Mouse (Mus musculus): ENCODE measurements at regions not wholly inside any gene's neighbourhood (a gene's known extent, or its start where the extent isn't known, plus 50 kb on each side); places are given as distances from the start of the nearest gene placed in this dataset.

GRCm38 (mm10) chr16:42702676-42703075, 173.0 kb upstream of the Zbtb20 start:
- H3K27ac ChIP-seq (ENCODE audit: insufficient read depth, low read depth, low read length) = no peak overlapping the region
- TF ChIP-seq CTCF (IDR thresholded peaks at IDR 0.05; ENCODE audit: low read depth, low read length) = no peak
- TF ChIP-seq POLR2A (IDR thresholded peaks at IDR 0.05; ENCODE audit: borderline replicate concordance, low read depth, low read length) = no peak
- H3K4me1 ChIP-seq (ENCODE audit: control insufficient read depth, insufficient read depth, low read length) = no peaks in the 10 kb centered on the region
- no peak overlapping the region for H3K4me3 ChIP-seq (ENCODE audit: insufficient read depth, low read length)

GRCm38 (mm10) chr16:42681196-42681595, 194.5 kb upstream of the Zbtb20 start:
- no peak for TF ChIP-seq POLR2A (IDR thresholded peaks at IDR 0.05; ENCODE audit: borderline replicate concordance, low read depth, low read length)
- TF ChIP-seq CTCF (IDR thresholded peaks at IDR 0.05; ENCODE audit: low read depth, low read length) = no peak
- Histone ChIP-seq H3K4me1 (ENCODE audit: control insufficient read depth, insufficient read depth, low read length) (peaks cover 6% of the 10 kb centered on the region), H3K27ac (ENCODE audit: insufficient read depth, low read depth, low read length) (no peak overlapping the region), H3K4me3 (ENCODE audit: insufficient read depth, low read length) (no peak overlapping the region)

GRCm38 (mm10) chr16:42677211-42677610, 198.5 kb upstream of the Zbtb20 start:
- no peak overlapping the region; the same call in 1 of the 2 replicates for H3K4me3 ChIP-seq (ENCODE audit: insufficient read depth, low read length)
- TF ChIP-seq CTCF (IDR thresholded peaks at IDR 0.05; ENCODE audit: low read depth, low read length) = no peak
- peak overlapping the region; percentile 77 for H3K27ac ChIP-seq (ENCODE audit: insufficient read depth, low read depth, low read length)
- peaks cover 14% of the 10 kb centered on the region for H3K4me1 ChIP-seq (ENCODE audit: control insufficient read depth, insufficient read depth, low read length)

GRCm38 (mm10) chr16:42676406-42677075, 199.1 kb upstream of the Zbtb20 start:
- H3K4me3 ChIP-seq (ENCODE audit: insufficient read depth, low read length) = no peak overlapping the region
- no peak for TF ChIP-seq POLR2A (IDR thresholded peaks at IDR 0.05; ENCODE audit: borderline replicate concordance, low read depth, low read length)
- no peak for TF ChIP-seq CTCF (IDR thresholded peaks at IDR 0.05; ENCODE audit: low read depth, low read length)
- peaks cover 14% of the 10 kb centered on the region for H3K4me1 ChIP-seq (ENCODE audit: control insufficient read depth, insufficient read depth, low read length)
- peak overlapping the region; percentile 77 for H3K27ac ChIP-seq (ENCODE audit: insufficient read depth, low read depth, low read length)

- Histone ChIP-seq H3K4me3 (ENCODE audit: insufficient read depth, low read length) (no peak overlapping the region), H3K4me1 (ENCODE audit: control insufficient read depth, insufficient read depth, low read length) (peaks cover 14% of the 10 kb centered on the region), H3K27ac (ENCODE audit: insufficient read depth, low read depth, low read length) (no peak overlapping the region)
- TF ChIP-seq POLR2A (IDR thresholded peaks at IDR 0.05; ENCODE audit: borderline replicate concordance, low read depth, low read length) (no peak), CTCF (IDR thresholded peaks at IDR 0.05; ENCODE audit: low read depth, low read length) (no peak)
These were observed 200.7 kb upstream of the Zbtb20 start for GRCm38 (mm10) chr16:42675031-42675430.

- Histone ChIP-seq H3K4me1 (ENCODE audit: control insufficient read depth, insufficient read depth, low read length) (no peaks in the 10 kb centered on the region), H3K4me3 (ENCODE audit: insufficient read depth, low read length) (no peak overlapping the region), H3K27ac (ENCODE audit: insufficient read depth, low read depth, low read length) (no peak overlapping the region)
- no peak for TF ChIP-seq POLR2A (IDR thresholded peaks at IDR 0.05; ENCODE audit: borderline replicate concordance, low read depth, low read length)
- no peak for TF ChIP-seq CTCF (IDR thresholded peaks at IDR 0.05; ENCODE audit: low read depth, low read length)
These were observed 209.1 kb upstream of the Zbtb20 start for GRCm38 (mm10) chr16:42666601-42667000.

- H3K4me1 ChIP-seq (ENCODE audit: control insufficient read depth, insufficient read depth, low read length) = no peaks in the 10 kb centered on the region
- no peak overlapping the region for H3K4me3 ChIP-seq (ENCODE audit: insufficient read depth, low read length)
- H3K27ac ChIP-seq (ENCODE audit: insufficient read depth, low read depth, low read length) = no peak overlapping the region
- no peak for TF ChIP-seq CTCF (IDR thresholded peaks at IDR 0.05; ENCODE audit: low read depth, low read length)
These were observed 223.6 kb upstream of the Zbtb20 start for GRCm38 (mm10) chr16:42651904-42652732.

- TF ChIP-seq POLR2A (IDR thresholded peaks at IDR 0.05; ENCODE audit: borderline replicate concordance, low read depth, low read length) (no peak), CTCF (IDR thresholded peaks at IDR 0.05; ENCODE audit: low read depth, low read length) (no peak)
- H3K4me3 ChIP-seq (ENCODE audit: insufficient read depth, low read length) = no peak overlapping the region
- no peak overlapping the region for H3K27ac ChIP-seq (ENCODE audit: insufficient read depth, low read depth, low read length)
- no peaks in the 10 kb centered on the region for H3K4me1 ChIP-seq (ENCODE audit: control insufficient read depth, insufficient read depth, low read length)
These were observed 225.9 kb upstream of the Zbtb20 start for GRCm38 (mm10) chr16:42649767-42650166.

GRCm38 (mm10) chr16:42648531-42649142, 227.0 kb upstream of the Zbtb20 start:
- TF ChIP-seq CTCF (IDR thresholded peaks at IDR 0.05; ENCODE audit: low read depth, low read length) (no peak), POLR2A (IDR thresholded peaks at IDR 0.05; ENCODE audit: borderline replicate concordance, low read depth, low read length) (no peak)

GRCm38 (mm10) chr16:42647762-42648161, 227.9 kb upstream of the Zbtb20 start:
- H3K4me1 ChIP-seq (ENCODE audit: control insufficient read depth, insufficient read depth, low read length) = no peaks in the 10 kb centered on the region
- H3K27ac ChIP-seq (ENCODE audit: insufficient read depth, low read depth, low read length) = no peak overlapping the region
- no peak overlapping the region for H3K4me3 ChIP-seq (ENCODE audit: insufficient read depth, low read length)
- TF ChIP-seq POLR2A (IDR thresholded peaks at IDR 0.05; ENCODE audit: borderline replicate concordance, low read depth, low read length) = no peak
- no peak for TF ChIP-seq CTCF (IDR thresholded peaks at IDR 0.05; ENCODE audit: low read depth, low read length)

More at GRCm38 (mm10) chr16:42648531-42649142, 227.0 kb upstream of the Zbtb20 start:
- Histone ChIP-seq H3K4me1 (ENCODE audit: control insufficient read depth, insufficient read depth, low read length) (no peaks in the 10 kb centered on the region), H3K4me3 (ENCODE audit: insufficient read depth, low read length) (no peak overlapping the region), H3K27ac (ENCODE audit: insufficient read depth, low read depth, low read length) (no peak overlapping the region)
